Mouse (Mus musculus) liver, embryonic 14.5 days (tissue): ENCODE data around the gene Ttll6. TPM values are rescaled to one million over a fixed set of nuclear protein-coding genes. Genes with fewer than 3 reads are reported as not detected.

Experiments
- ATAC-seq: fragments of 200-750 bp; cut with Nextera tagmentation; 2 replicates; pipeline ENCODE4 v1.8.0; 2017; ENCODE audit warnings: moderate number of reproducible peaks, mild to moderate bottlenecking, moderate library complexity; ENCODE audit not compliant: insufficient read depth
- DNase-seq, 3 experiments: peaks; one replicate each; pipeline ENCODE4 v3.0.0-alpha.2; 2012 to 2013; ENCODE audit warnings: low read depth in 3 of 3, low spot score in 3 of 3
- H3K27ac ChIP-seq: fragments of 300-500 bp; sonication (generic); 2 replicates; pipeline ENCODE4 v1.5.1; 2014; ENCODE audit warnings: moderate library complexity, mild to moderate bottlenecking, control low read depth, inconsistent platforms
- H3K27me3 ChIP-seq: fragments of 300-500 bp; sonication (generic); 2 replicates; pipeline ENCODE4 v1.6.1; 2014; ENCODE audit warnings: mild to moderate bottlenecking, low read length, moderate library complexity; ENCODE audit not compliant: control insufficient read depth, insufficient read depth
- H3K36me3 ChIP-seq: fragments of 300-500 bp; sonication (generic); replicated peaks from 2 replicates; pipeline ENCODE4 v1.6.1; 2014; ENCODE audit warnings: low read depth; ENCODE audit not compliant: control insufficient read depth, insufficient read depth
- H3K4me1 ChIP-seq, 2 experiments: fragments of 200-500 bp in 1 of 2; fragments of 300-500 bp in 1 of 2; sonication (generic) in 1 of 2; replicated peaks; 2 replicates each; pipeline ENCODE4 v1.6.1; 2012 to 2014; ENCODE audit warnings: antibody characterized with exemption in 1 of 2, inconsistent platforms in 1 of 2, low read length in 1 of 2; ENCODE audit not compliant: control insufficient read depth in 2 of 2, insufficient read depth in 2 of 2
- H3K4me2 ChIP-seq: fragments of 300-500 bp; sonication (generic); 2 replicates; pipeline ENCODE4 v1.6.1; 2014; ENCODE audit warnings: low read depth, mild to moderate bottlenecking, control low read depth, moderate library complexity
- H3K4me3 ChIP-seq, 2 experiments: fragments of 200-500 bp in 1 of 2; fragments of 300-500 bp in 1 of 2; sonication (generic) in 1 of 2; 2 replicates each; pipeline ENCODE4 v1.5.1; 2012 to 2014; ENCODE audit warnings: low read depth in 2 of 2, low read length in 2 of 2, mild to moderate bottlenecking in 2 of 2, control low read depth in 1 of 2, inconsistent platforms in 1 of 2, moderate library complexity in 1 of 2; ENCODE audit not compliant: insufficient read depth in 1 of 2
- H3K9ac ChIP-seq: fragments of 300-500 bp; sonication (generic); replicated peaks from 2 replicates; pipeline ENCODE4 v1.6.1; 2014; ENCODE audit warnings: mild to moderate bottlenecking, control low read depth, moderate library complexity
- H3K9me3 ChIP-seq: fragments of 300-500 bp; sonication (generic); 2 replicates; pipeline ENCODE4 v1.6.1; 2016; ENCODE audit warnings: low read length, mixed read lengths; ENCODE audit not compliant: control insufficient read depth
- CTCF ChIP-seq: IDR thresholded peaks from 2 replicates; pipeline ENCODE4 v1.5.1; 2016; ENCODE audit warnings: antibody characterized with exemption, low read depth, control low read depth
- EP300 ChIP-seq: IDR thresholded peaks from 2 replicates; pipeline ENCODE4 v1.6.1; 2016; ENCODE audit warnings: antibody characterized with exemption, low read depth
- WGBS: fragments of 180-500 bp; shearing (Covaris S2); extraction: QIAGEN DNeasy Blood & Tissue Kit; methylation state at CpG from one replicate; pipeline ENCODE4 v1.1.7; 2014; ENCODE audit not compliant: insufficient replicate concordance; 5-methylcytosine and 5-hydroxymethylcytosine counted together
- polyA plus RNA-seq, 2 experiments: library from polyadenylated mRNA; depleted of rRNA in 1 of 2; stranded (reverse) in 1 of 2; unstranded in 1 of 2; fragments of >200 nt; fragmentation: Nextera tagmentation in 1 of 2; extraction: Ambion mirVana in 1 of 2; gene quantifications; 2 replicates each; pipeline versions ENCODE4 v1.2.1 to v1.2.3; 2012 to 2014

The Ttll6 gene
- polyA plus RNA-seq, 2 experiments, result not detected

GRCm38 (mm10) chr11:96203789-96204186 lies 70.2 kb downstream of the Ttll6 start:
- H3K4me2 ChIP-seq, result no peak overlapping the region
- H3K4me3 ChIP-seq, result no peak overlapping the region
- ATAC-seq, result no peak
- DNase-seq, result no peak
- no peak overlapping the region for H3K27ac ChIP-seq
- no peaks in the 10 kb centered on the region for H3K9me3 ChIP-seq
- H3K9ac ChIP-seq, result no peak overlapping the region
- WGBS, result 4% methylated on average over 16 of the region's 16 CpGs
- H3K4me1 ChIP-seq, result no peaks in the 10 kb centered on the region
- peaks cover 92% of the 10 kb centered on the region for H3K27me3 ChIP-seq
- no peaks in the 10 kb centered on the region for H3K36me3 ChIP-seq
- no peak for TF ChIP-seq CTCF
- TF ChIP-seq EP300, result no peak

- Histone ChIP-seq H3K27ac (no peak overlapping the region), H3K4me2 (no peak overlapping the region), H3K9ac (no peak overlapping the region), H3K4me1 (no peaks in the 10 kb centered on the region), H3K4me3 (no peak overlapping the region), H3K27me3 (peaks cover 86% of the 10 kb centered on the region), H3K36me3 (no peaks in the 10 kb centered on the region), H3K9me3 (no peaks in the 10 kb centered on the region)
- ATAC-seq (no peak), DNase-seq (no peak)
- no peak for TF ChIP-seq CTCF
- no peak for TF ChIP-seq EP300
- WGBS, result 4% methylated on average over 11 of the region's 11 CpGs
These were observed 70.8 kb downstream of the Ttll6 start for GRCm38 (mm10) chr11:96204351-96204750.

- H3K9ac ChIP-seq, result no peak overlapping the region
- no peaks in the 10 kb centered on the region for H3K36me3 ChIP-seq
- H3K27me3 ChIP-seq, result peaks cover 74% of the 10 kb centered on the region
- H3K9me3 ChIP-seq, result no peaks in the 10 kb centered on the region
- WGBS, result 3% methylated on average over 15 of the region's 15 CpGs
- TF ChIP-seq EP300 (no peak), CTCF (no peak)
- no peak overlapping the region for H3K27ac ChIP-seq
- ATAC-seq, result no peak
- DNase-seq, result no peak
- H3K4me2 ChIP-seq, result no peak overlapping the region
- no peaks in the 10 kb centered on the region for H3K4me1 ChIP-seq
- H3K4me3 ChIP-seq, result no peak overlapping the region
These were observed 72.0 kb downstream of the Ttll6 start for GRCm38 (mm10) chr11:96205426-96206131.

Other genes with a start within 250 kb of the Ttll6 start
- 0.02 TPM in 2 replicates for gene B4galnt2, start 218.9 kb upstream of the Ttll6 start, polyA plus RNA-seq (2012; rRNA removed)
- 0.09 TPM in 1 of 2 replicates, not detected in the other for gene B4galnt2, start 218.9 kb upstream of the Ttll6 start, polyA plus RNA-seq (2014; fragmentation: Nextera tagmentation; extraction: Ambion mirVana)
- 3.0 and 4.1 TPM in 2 replicates for gene Igf2bp1, start 127.8 kb upstream of the Ttll6 start, polyA plus RNA-seq (2012; rRNA removed)
- 7.1 and 7.6 TPM in 2 replicates for gene Igf2bp1, start 127.8 kb upstream of the Ttll6 start, polyA plus RNA-seq (2014; fragmentation: Nextera tagmentation; extraction: Ambion mirVana)
- 0.09 TPM in 1 of 2 replicates, not detected in the other for gene Gip, start 109.2 kb upstream of the Ttll6 start, polyA plus RNA-seq (2012; rRNA removed)
- gene Gip, start 109.2 kb upstream of the Ttll6 start, polyA plus RNA-seq (2014; fragmentation: Nextera tagmentation; extraction: Ambion mirVana), result not detected in 2 replicates
- 18.5 and 28.2 TPM in 2 replicates for gene Snf8, start 98.9 kb upstream of the Ttll6 start, polyA plus RNA-seq (2012; rRNA removed)
- 28.9 and 30.0 TPM in 2 replicates for gene Snf8, start 98.9 kb upstream of the Ttll6 start, polyA plus RNA-seq (2014; fragmentation: Nextera tagmentation; extraction: Ambion mirVana)
- gene Ube2z, start 68.4 kb upstream of the Ttll6 start, polyA plus RNA-seq (2012; rRNA removed), result 11.8 and 15.7 TPM in 2 replicates
- 10.7 and 11.5 TPM in 2 replicates for gene Ube2z, start 68.4 kb upstream of the Ttll6 start, polyA plus RNA-seq (2014; fragmentation: Nextera tagmentation; extraction: Ambion mirVana)
- gene Atp5g1, start 58.1 kb upstream of the Ttll6 start, polyA plus RNA-seq (2012; rRNA removed), result 213 and 233 TPM in 2 replicates
- gene Atp5g1, start 58.1 kb upstream of the Ttll6 start, polyA plus RNA-seq (2014; fragmentation: Nextera tagmentation; extraction: Ambion mirVana), result 650 and 693 TPM in 2 replicates
- not detected in 2 replicates for gene Calcoco2, start 21.8 kb upstream of the Ttll6 start, polyA plus RNA-seq (2012; rRNA removed)
- not detected in 2 replicates for gene Calcoco2, start 21.8 kb upstream of the Ttll6 start, polyA plus RNA-seq (2014; fragmentation: Nextera tagmentation; extraction: Ambion mirVana)
- 0.08 TPM in 1 of 2 replicates, not detected in the other for gene Hoxb13, start 60.5 kb downstream of the Ttll6 start, polyA plus RNA-seq (2012; rRNA removed)
- not detected in 2 replicates for gene Hoxb13, start 60.5 kb downstream of the Ttll6 start, polyA plus RNA-seq (2014; fragmentation: Nextera tagmentation; extraction: Ambion mirVana)
- gene Hoxb9, start 137.7 kb downstream of the Ttll6 start, polyA plus RNA-seq (2012; rRNA removed), result 0.01 and 0.03 TPM in 2 replicates
- not detected in 2 replicates for gene Hoxb9, start 137.7 kb downstream of the Ttll6 start, polyA plus RNA-seq (2014; fragmentation: Nextera tagmentation; extraction: Ambion mirVana)
- gene Hoxb8, start 148.1 kb downstream of the Ttll6 start, polyA plus RNA-seq (2012; rRNA removed), result 0.03 and 0.05 TPM in 2 replicates
- gene Hoxb8, start 148.1 kb downstream of the Ttll6 start, polyA plus RNA-seq (2014; fragmentation: Nextera tagmentation; extraction: Ambion mirVana), result not detected in 2 replicates
- gene Hoxb7, start 152.8 kb downstream of the Ttll6 start, polyA plus RNA-seq (2012; rRNA removed), result 0.02 and 0.06 TPM in 2 replicates
- gene Hoxb7, start 152.8 kb downstream of the Ttll6 start, polyA plus RNA-seq (2014; fragmentation: Nextera tagmentation; extraction: Ambion mirVana), result 0.10 and 0.19 TPM in 2 replicates
- 0.02 and 0.13 TPM in 2 replicates for gene Hoxb6, start 158.7 kb downstream of the Ttll6 start, polyA plus RNA-seq (2012; rRNA removed)
- not detected in 2 replicates for gene Hoxb6, start 158.7 kb downstream of the Ttll6 start, polyA plus RNA-seq (2014; fragmentation: Nextera tagmentation; extraction: Ambion mirVana)
- 0.23 and 0.32 TPM in 2 replicates for gene Hoxb5, start 169.6 kb downstream of the Ttll6 start, polyA plus RNA-seq (2012; rRNA removed)
- 0.06 and 0.24 TPM in 2 replicates for gene Hoxb5, start 169.6 kb downstream of the Ttll6 start, polyA plus RNA-seq (2014; fragmentation: Nextera tagmentation; extraction: Ambion mirVana)
- 0.31 and 0.48 TPM in 2 replicates for gene Hoxb4, start 184.5 kb downstream of the Ttll6 start, polyA plus RNA-seq (2012; rRNA removed)
- gene Hoxb4, start 184.5 kb downstream of the Ttll6 start, polyA plus RNA-seq (2014; fragmentation: Nextera tagmentation; extraction: Ambion mirVana), result 0.06 and 0.09 TPM in 2 replicates
- 0.38 and 0.66 TPM in 2 replicates for gene Hoxb3, start 189.5 kb downstream of the Ttll6 start, polyA plus RNA-seq (2012; rRNA removed)
- not detected in 2 replicates for gene Hoxb3, start 189.5 kb downstream of the Ttll6 start, polyA plus RNA-seq (2014; fragmentation: Nextera tagmentation; extraction: Ambion mirVana)
- gene Hoxb2, start 216.7 kb downstream of the Ttll6 start, polyA plus RNA-seq (2012; rRNA removed), result 1.1 TPM in 2 replicates
- gene Hoxb2, start 216.7 kb downstream of the Ttll6 start, polyA plus RNA-seq (2014; fragmentation: Nextera tagmentation; extraction: Ambion mirVana), result 0.51 and 0.75 TPM in 2 replicates
- gene Hoxb1, start 232.0 kb downstream of the Ttll6 start, polyA plus RNA-seq (2012; rRNA removed), result 0.02 TPM in 2 replicates
- gene Hoxb1, start 232.0 kb downstream of the Ttll6 start, polyA plus RNA-seq (2014; fragmentation: Nextera tagmentation; extraction: Ambion mirVana), result not detected in 2 replicates